Mouse (Mus musculus) heart, adult 2 months (tissue): Measurements from ENCODE around the gene Acin1.

Source experiments
- CTCF ChIP-seq: fragments of 200-600 bp; IDR thresholded peaks from 2 replicates; pipeline ENCODE4 v1.8.1; 2022; ENCODE audit warnings: antibody characterized with exemption, mild to moderate bottlenecking, moderate library complexity
- EP300 ChIP-seq: fragments of 200-500 bp; IDR thresholded peaks from 2 replicates; pipeline ENCODE4 v1.6.1; 2011; ENCODE audit warnings: low read depth, low read length, control low read depth; ENCODE audit not compliant: insufficient read depth

- TF ChIP-seq EP300 (no peak), CTCF (peak; percentile 72)
Observed at GRCm38 (mm10) chr14:54609962-54610361, 76.8 kb downstream of the Acin1 start.
